Mouse (Mus musculus) large intestine, adult 2 months (tissue): ENCODE measurements around the gene Scn8a. TPM values are rescaled to one million over a fixed set of nuclear protein-coding genes. Genes with fewer than 3 reads are reported as not detected.

Source experiments
- DNase-seq: peaks from one replicate; pipeline ENCODE4 v3.0.0-alpha.2; 2012; ENCODE audit warnings: low read depth, low spot score
- WGBS: fragments of 180-500 bp; shearing (Covaris S2); methylation state at CpG from one replicate; pipeline ENCODE4 v1.1.7; 2018; 5-methylcytosine and 5-hydroxymethylcytosine counted together
- polyA plus RNA-seq: library from polyadenylated mRNA; depleted of rRNA; stranded (reverse); fragments of >200 nt; gene quantifications from 2 replicates; pipeline ENCODE4 v1.2.3, GENCODE M21; 2012

The Scn8a gene
- polyA plus RNA-seq, 1 experiment: 1.5 TPM

- no peak for DNase-seq
- 56% methylated on average over 9 of the region's 9 CpGs for WGBS
Observed at GRCm38 (mm10) chr15:101059570-101060279, 190.1 kb downstream of the Scn8a start.

GRCm38 (mm10) chr15:101060280-101060852, 190.7 kb downstream of the Scn8a start:
- no peak for DNase-seq
- WGBS: 75% methylated on average over 11 of the region's 11 CpGs

GRCm38 (mm10) chr15:101065069-101065468, 195.4 kb downstream of the Scn8a start:
- DNase-seq: no peak
- 53% methylated on average over 6 of the region's 6 CpGs for WGBS

- no peak for DNase-seq
- 60% methylated on average over 6 of the region's 6 CpGs for WGBS
Observed at GRCm38 (mm10) chr15:101066364-101066847, 196.7 kb downstream of the Scn8a start.

- DNase-seq: no peak
- 60% methylated on average over 7 of the region's 9 CpGs for WGBS
Observed at GRCm38 (mm10) chr15:101066920-101067696, 197.4 kb downstream of the Scn8a start.

- 71% methylated on average over 3 of the region's 3 CpGs for WGBS
Observed at GRCm38 (mm10) chr15:101068029-101068428, 198.4 kb downstream of the Scn8a start.

GRCm38 (mm10) chr15:101068671-101069070, 199.0 kb downstream of the Scn8a start:
- no peak for DNase-seq
- 78% methylated on average over 4 of the region's 4 CpGs for WGBS

More at GRCm38 (mm10) chr15:101068029-101068428, 198.4 kb downstream of the Scn8a start:
- DNase-seq: no peak

GRCm38 (mm10) chr15:101069641-101070190, 200.1 kb downstream of the Scn8a start:
- no peak for DNase-seq
- WGBS: 33% methylated on average over 9 of the region's 9 CpGs

- no peak for DNase-seq
- WGBS: 35% methylated on average over 5 of the region's 5 CpGs
Observed at GRCm38 (mm10) chr15:101070762-101071161, 201.1 kb downstream of the Scn8a start.

- 51% methylated on average over 2 of the region's 2 CpGs for WGBS
- no peak for DNase-seq
Observed at GRCm38 (mm10) chr15:101072736-101073135, 203.1 kb downstream of the Scn8a start.

GRCm38 (mm10) chr15:101074067-101074466, 204.4 kb downstream of the Scn8a start:
- DNase-seq: no peak
- WGBS: 86% methylated on average over 5 of the region's 5 CpGs

GRCm38 (mm10) chr15:101075150-101075549, 205.5 kb downstream of the Scn8a start:
- 60% methylated on average over 4 of the region's 4 CpGs for WGBS
- DNase-seq: no peak

GRCm38 (mm10) chr15:101075656-101076055, 206.0 kb downstream of the Scn8a start:
- DNase-seq: no peak

GRCm38 (mm10) chr15:101076071-101077000, 206.7 kb downstream of the Scn8a start:
- 43% methylated on average over 26 of the region's 26 CpGs for WGBS
- DNase-seq: no peak

More at GRCm38 (mm10) chr15:101075656-101076055, 206.0 kb downstream of the Scn8a start:
- WGBS: 55% methylated on average over 5 of the region's 5 CpGs

- DNase-seq: no peak
- WGBS: 29% methylated on average over 34 of the region's 34 CpGs
Observed at GRCm38 (mm10) chr15:101077001-101077812, 207.5 kb downstream of the Scn8a start.

GRCm38 (mm10) chr15:101077813-101078730, 208.4 kb downstream of the Scn8a start, which contains the start of gene Fignl2:
TSS of gene Fignl2 (minus strand) at chr15:101078567.
- WGBS: 4% methylated on average over 64 of the region's 96 CpGs
- DNase-seq: no peak

GRCm38 (mm10) chr15:101078731-101079156, 209.1 kb downstream of the Scn8a start:
- DNase-seq: peak; percentile 60
- 1% methylated on average over 30 of the region's 30 CpGs for WGBS
